Mouse (Mus musculus): Measurements from ENCODE around the gene Bptf. TPM values are rescaled to one million over a fixed set of nuclear protein-coding genes. Genes with fewer than 3 reads are reported as not detected.

The Bptf gene
- polyA plus RNA-seq, 1 experiment from 2014 or later, result 22.9 TPM

- Histone ChIP-seq H3K4me3 (replicated peaks; ENCODE audit: low read depth, low read length) (no peak overlapping the region), H3K27me3 (ENCODE audit: insufficient read depth, low read length) (no peaks in the 10 kb centered on the region), H3K9ac (ENCODE audit: low read depth, low read length) (no peak overlapping the region), H3K27ac (no peak overlapping the region), H3K36me3 (ENCODE audit: insufficient read depth, low read length) (no peaks in the 10 kb centered on the region), H3K9me3 (replicated peaks; ENCODE audit: low read length) (no peaks in the 10 kb centered on the region), H3K4me2 (ENCODE audit: low read length) (no peak overlapping the region), H3K4me1 (replicated peaks; ENCODE audit: insufficient read depth, low read length) (no peaks in the 10 kb centered on the region)
- ATAC-seq (replicated peaks; ENCODE audit: low FRiP score, low read depth) (no peak), DNase-seq (ENCODE audit: low spot score) (no peak)
- TF ChIP-seq CTCF (IDR thresholded peaks at IDR 0.05; ENCODE audit: low read depth), result peak; percentile 14; the same call in 1 of the 2 replicates
- 78% methylated on average over 11 of the region's 11 CpGs for WGBS
Measured at GRCm38 (mm10) chr11:107014020-107014585, 117.8 kb downstream of the Bptf start.

- peak; percentile 97 for DNase-seq (ENCODE audit: low spot score)
- H3K36me3 ChIP-seq (ENCODE audit: insufficient read depth, low read length), result no peaks in the 10 kb centered on the region
- under 1% methylated on average over 37 of the region's 37 CpGs for WGBS
Measured at GRCm38 (mm10) chr11:107012324-107013017, 119.5 kb downstream of the Bptf start.

GRCm38 (mm10) chr11:107011669-107012323 lies 120.1 kb downstream of the Bptf start:
- no peaks in the 10 kb centered on the region for H3K36me3 ChIP-seq (ENCODE audit: insufficient read depth, low read length)
- H3K27me3 ChIP-seq (ENCODE audit: insufficient read depth, low read length), result no peaks in the 10 kb centered on the region
- no peak for TF ChIP-seq CTCF (IDR thresholded peaks at IDR 0.05; ENCODE audit: low read depth)
- ATAC-seq (replicated peaks; ENCODE audit: low FRiP score, low read depth), result no peak
- peak overlapping the region; percentile 50 for H3K4me2 ChIP-seq (ENCODE audit: low read length)
- 22% methylated on average over 18 of the region's 18 CpGs for WGBS
- H3K9ac ChIP-seq (ENCODE audit: low read depth, low read length), result peak overlapping the region; percentile 77
- H3K4me1 ChIP-seq (replicated peaks; ENCODE audit: insufficient read depth, low read length), result no peaks in the 10 kb centered on the region
- peak overlapping the region; percentile 98 for H3K27ac ChIP-seq
- no peaks in the 10 kb centered on the region for H3K9me3 ChIP-seq (replicated peaks; ENCODE audit: low read length)
- no peak for DNase-seq (ENCODE audit: low spot score)
- peak overlapping the region; percentile 50 for H3K4me3 ChIP-seq (replicated peaks; ENCODE audit: low read depth, low read length)

More at GRCm38 (mm10) chr11:107012324-107013017, 119.5 kb downstream of the Bptf start:
- no peaks in the 10 kb centered on the region for H3K27me3 ChIP-seq (ENCODE audit: insufficient read depth, low read length)
- H3K4me1 ChIP-seq (replicated peaks; ENCODE audit: insufficient read depth, low read length), result no peaks in the 10 kb centered on the region
- H3K4me3 ChIP-seq (replicated peaks; ENCODE audit: low read depth, low read length), result peak overlapping the region; percentile 50
- H3K9ac ChIP-seq (ENCODE audit: low read depth, low read length), result peak overlapping the region; percentile 77
- TF ChIP-seq CTCF (IDR thresholded peaks at IDR 0.05; ENCODE audit: low read depth), result 0 out of 2 replicates have a peak, but pooled peaks have one; percentile 1
- H3K27ac ChIP-seq, result peak overlapping the region; percentile 98
- peak; percentile 93 for ATAC-seq (replicated peaks; ENCODE audit: low FRiP score, low read depth)
- H3K4me2 ChIP-seq (ENCODE audit: low read length), result peak overlapping the region; percentile 50
- H3K9me3 ChIP-seq (replicated peaks; ENCODE audit: low read length), result no peaks in the 10 kb centered on the region

- Histone ChIP-seq H3K4me1 (replicated peaks; ENCODE audit: insufficient read depth, low read length) (no peaks in the 10 kb centered on the region), H3K9ac (ENCODE audit: low read depth, low read length) (no peak overlapping the region), H3K9me3 (replicated peaks; ENCODE audit: low read length) (no peaks in the 10 kb centered on the region), H3K36me3 (ENCODE audit: insufficient read depth, low read length) (no peaks in the 10 kb centered on the region), H3K27me3 (ENCODE audit: insufficient read depth, low read length) (no peaks in the 10 kb centered on the region), H3K4me2 (ENCODE audit: low read length) (no peak overlapping the region), H3K4me3 (replicated peaks; ENCODE audit: low read depth, low read length) (no peak overlapping the region), H3K27ac (no peak overlapping the region)
- no peak for DNase-seq (ENCODE audit: low spot score)
- WGBS, result 77% methylated on average over 7 of the region's 7 CpGs
- ATAC-seq (replicated peaks; ENCODE audit: low FRiP score, low read depth), result no peak
- no peak for TF ChIP-seq CTCF (IDR thresholded peaks at IDR 0.05; ENCODE audit: low read depth)
Measured at GRCm38 (mm10) chr11:107011171-107011570, 120.8 kb downstream of the Bptf start.

GRCm38 (mm10) chr11:107010447-107010846 lies 121.5 kb downstream of the Bptf start:
- H3K9ac ChIP-seq (ENCODE audit: low read depth, low read length), result no peak overlapping the region
- no peak overlapping the region for H3K27ac ChIP-seq
- no peaks in the 10 kb centered on the region for H3K9me3 ChIP-seq (replicated peaks; ENCODE audit: low read length)
- H3K4me2 ChIP-seq (ENCODE audit: low read length), result no peak overlapping the region
- H3K4me3 ChIP-seq (replicated peaks; ENCODE audit: low read depth, low read length), result no peak overlapping the region
- 97% methylated on average over 3 of the region's 3 CpGs for WGBS
- ATAC-seq (replicated peaks; ENCODE audit: low FRiP score, low read depth), result no peak
- no peaks in the 10 kb centered on the region for H3K27me3 ChIP-seq (ENCODE audit: insufficient read depth, low read length)
- no peaks in the 10 kb centered on the region for H3K4me1 ChIP-seq (replicated peaks; ENCODE audit: insufficient read depth, low read length)
- DNase-seq (ENCODE audit: low spot score), result no peak
- no peak for TF ChIP-seq CTCF (IDR thresholded peaks at IDR 0.05; ENCODE audit: low read depth)
- H3K36me3 ChIP-seq (ENCODE audit: insufficient read depth, low read length), result no peaks in the 10 kb centered on the region

GRCm38 (mm10) chr11:107005538-107005937 lies 126.4 kb downstream of the Bptf start:
- TF ChIP-seq CTCF (IDR thresholded peaks at IDR 0.05; ENCODE audit: low read depth), result peak; percentile 24; the same call in 1 of the 2 replicates
- WGBS, result 83% methylated on average over 1 of the region's 1 CpGs
- Histone ChIP-seq H3K27me3 (ENCODE audit: insufficient read depth, low read length) (no peaks in the 10 kb centered on the region), H3K36me3 (ENCODE audit: insufficient read depth, low read length) (no peaks in the 10 kb centered on the region), H3K27ac (no peak overlapping the region), H3K9ac (ENCODE audit: low read depth, low read length) (no peak overlapping the region), H3K4me2 (ENCODE audit: low read length) (no peak overlapping the region), H3K4me3 (replicated peaks; ENCODE audit: low read depth, low read length) (no peak overlapping the region), H3K9me3 (replicated peaks; ENCODE audit: low read length) (no peaks in the 10 kb centered on the region), H3K4me1 (replicated peaks; ENCODE audit: insufficient read depth, low read length) (0 out of 2 replicates have a peak, but pooled peaks cover 5% of the 10 kb centered on the region)
- ATAC-seq (replicated peaks; ENCODE audit: low FRiP score, low read depth), result no peak
- DNase-seq (ENCODE audit: low spot score), result no peak

Data from kidney, postnatal 0 days (tissue).